Mouse (Mus musculus) lung, embryonic 14.5 days (tissue): ENCODE measurements around the gene Ablim1. TPM values are rescaled to one million over a fixed set of nuclear protein-coding genes. Genes with fewer than 3 reads are reported as not detected.

Experiments used
- ATAC-seq: fragments of 200-750 bp; cut with Nextera tagmentation; 2 replicates; pipeline ENCODE4 v1.8.0; 2017; ENCODE audit warnings: mild to moderate bottlenecking, moderate TSS enrichment, moderate library complexity; ENCODE audit not compliant: insufficient read depth
- DNase-seq: peaks from one replicate; pipeline ENCODE4 v3.0.0-alpha.2; 2015
- H3K27ac ChIP-seq: fragments of 300-500 bp; sonication (generic); 2 replicates; pipeline ENCODE4 v1.5.1; 2014; ENCODE audit warnings: low read depth, mild to moderate bottlenecking, moderate library complexity
- H3K27me3 ChIP-seq: fragments of 300-500 bp; sonication (generic); 2 replicates; pipeline ENCODE4 v1.6.1; 2014; ENCODE audit warnings: low read length, control low read depth; ENCODE audit not compliant: insufficient read depth
- H3K36me3 ChIP-seq: fragments of 300-500 bp; sonication (generic); 2 replicates; pipeline ENCODE4 v1.6.1; 2014; ENCODE audit warnings: control low read depth; ENCODE audit not compliant: insufficient read depth
- H3K4me1 ChIP-seq: fragments of 300-500 bp; sonication (generic); 2 replicates; pipeline ENCODE4 v1.6.1; 2014; ENCODE audit warnings: antibody characterized with exemption, control low read depth; ENCODE audit not compliant: insufficient read depth
- H3K4me2 ChIP-seq: fragments of 300-500 bp; sonication (generic); 2 replicates; pipeline ENCODE4 v1.6.1; 2014; ENCODE audit warnings: mild to moderate bottlenecking
- H3K4me3 ChIP-seq: fragments of 300-500 bp; sonication (generic); 2 replicates; pipeline ENCODE4 v1.5.1; 2014; ENCODE audit warnings: low read depth, low read length
- H3K9ac ChIP-seq: fragments of 300-500 bp; sonication (generic); 2 replicates; pipeline ENCODE4 v1.6.1; 2014
- H3K9me3 ChIP-seq: fragments of 300-500 bp; sonication (generic); 2 replicates; pipeline ENCODE4 v1.6.1; 2016; ENCODE audit warnings: low read depth, low read length, control low read depth
- CTCF ChIP-seq: IDR thresholded peaks from 2 replicates; pipeline ENCODE4 v1.5.1; 2016; ENCODE audit warnings: antibody characterized with exemption, low read depth
- whole genome bisulfite sequencing: fragments of 180-500 bp; shearing (Covaris S2); extraction: QIAGEN DNeasy Blood & Tissue Kit; methylation state at CpG from one replicate; pipeline ENCODE4 v1.1.7; 2014; 5-methylcytosine and 5-hydroxymethylcytosine counted together
- polyA plus RNA-seq: library from polyadenylated mRNA; unstranded; fragments of >200 nt; fragmentation: Nextera tagmentation; extraction: Ambion mirVana; gene quantifications from 2 replicates; pipeline ENCODE4 v1.2.1, GENCODE M21; 2014

The Ablim1 gene
- polyA plus RNA-seq, 1 experiment from 2014 or later: 39.9 TPM

GRCm38 (mm10) chr19:57267531-57267930, 47.2 kb downstream of the Ablim1 start:
- WGBS: 59% methylated on average over 5 of the region's 5 CpGs
- H3K27me3 ChIP-seq: no peaks in the 10 kb centered on the region
- H3K36me3 ChIP-seq: no peaks in the 10 kb centered on the region

GRCm38 (mm10) chr19:57266374-57267085, 48.2 kb downstream of the Ablim1 start:
- Histone ChIP-seq H3K36me3 (no peaks in the 10 kb centered on the region), H3K27me3 (no peaks in the 10 kb centered on the region), H3K9ac (no peak overlapping the region), H3K27ac (no peak overlapping the region), H3K4me1 (no peaks in the 10 kb centered on the region), H3K9me3 (no peaks in the 10 kb centered on the region), H3K4me3 (no peak overlapping the region), H3K4me2 (no peak overlapping the region)
- ATAC-seq (no peak), DNase-seq (no peak)
- 55% methylated on average over 10 of the region's 10 CpGs for WGBS
- TF ChIP-seq CTCF: no peak

More at GRCm38 (mm10) chr19:57267531-57267930, 47.2 kb downstream of the Ablim1 start:
- Histone ChIP-seq H3K9ac (no peak overlapping the region), H3K4me3 (no peak overlapping the region), H3K4me1 (no peaks in the 10 kb centered on the region), H3K4me2 (no peak overlapping the region), H3K27ac (no peak overlapping the region), H3K9me3 (no peaks in the 10 kb centered on the region)
- DNase-seq (no peak), ATAC-seq (no peak)
- TF ChIP-seq CTCF: no peak

- 0 out of 2 replicates have a peak overlapping the region, but pooled peaks have one; percentile 16 for H3K27ac ChIP-seq
- H3K4me2 ChIP-seq: no peak overlapping the region
- no peak overlapping the region for H3K9ac ChIP-seq
- no peaks in the 10 kb centered on the region for H3K9me3 ChIP-seq
- H3K36me3 ChIP-seq: no peaks in the 10 kb centered on the region
- no peaks in the 10 kb centered on the region for H3K4me1 ChIP-seq
- no peak for TF ChIP-seq CTCF
- 22% methylated on average over 15 of the region's 15 CpGs for WGBS
- ATAC-seq (peak; percentile 85), DNase-seq (peak; percentile 89)
- no peak overlapping the region for H3K4me3 ChIP-seq
- no peaks in the 10 kb centered on the region for H3K27me3 ChIP-seq
These were observed 50.3 kb downstream of the Ablim1 start for GRCm38 (mm10) chr19:57264296-57264947.

GRCm38 (mm10) chr19:57257801-57258200, 56.9 kb downstream of the Ablim1 start:
- Histone ChIP-seq H3K9ac (no peak overlapping the region), H3K27ac (no peak overlapping the region), H3K4me1 (peaks cover 7% of the 10 kb centered on the region; the same call in 1 of the 2 replicates), H3K4me3 (no peak overlapping the region), H3K27me3 (no peaks in the 10 kb centered on the region), H3K4me2 (no peak overlapping the region), H3K9me3 (no peaks in the 10 kb centered on the region), H3K36me3 (no peaks in the 10 kb centered on the region)
- WGBS: 55% methylated on average over 12 of the region's 12 CpGs
- no peak for TF ChIP-seq CTCF
- no peak for DNase-seq
- no peak for ATAC-seq

GRCm38 (mm10) chr19:57256666-57257065, 58.1 kb downstream of the Ablim1 start:
- TF ChIP-seq CTCF: no peak
- Histone ChIP-seq H3K4me3 (no peak overlapping the region), H3K4me2 (no peak overlapping the region), H3K9me3 (no peaks in the 10 kb centered on the region), H3K4me1 (peaks cover 11% of the 10 kb centered on the region), H3K27me3 (no peaks in the 10 kb centered on the region), H3K9ac (no peak overlapping the region), H3K27ac (no peak overlapping the region), H3K36me3 (no peaks in the 10 kb centered on the region)
- WGBS: 17% methylated on average over 9 of the region's 9 CpGs
- ATAC-seq: no peak
- DNase-seq: peak; percentile 63

GRCm38 (mm10) chr19:57255157-57255556, 59.6 kb downstream of the Ablim1 start:
- no peak overlapping the region for H3K9ac ChIP-seq
- H3K36me3 ChIP-seq: no peaks in the 10 kb centered on the region
- no peak overlapping the region for H3K4me2 ChIP-seq
- H3K4me3 ChIP-seq: no peak overlapping the region
- ATAC-seq (peak; percentile 47; the same call in 1 of the 2 replicates), DNase-seq (peak; percentile 75)
- WGBS: 74% methylated on average over 8 of the region's 8 CpGs
- no peaks in the 10 kb centered on the region for H3K27me3 ChIP-seq
- no peaks in the 10 kb centered on the region for H3K9me3 ChIP-seq
- H3K27ac ChIP-seq: no peak overlapping the region
- TF ChIP-seq CTCF: peak; percentile 76
- peaks cover 12% of the 10 kb centered on the region for H3K4me1 ChIP-seq

GRCm38 (mm10) chr19:57252692-57253448, 61.8 kb downstream of the Ablim1 start:
- WGBS: 39% methylated on average over 9 of the region's 9 CpGs
- DNase-seq: no peak
- no peaks in the 10 kb centered on the region for H3K9me3 ChIP-seq
- peak; percentile 26; the same call in 1 of the 2 replicates for ATAC-seq
- H3K4me1 ChIP-seq: peaks cover 12% of the 10 kb centered on the region
- no peak overlapping the region for H3K4me2 ChIP-seq
- no peak overlapping the region for H3K27ac ChIP-seq
- TF ChIP-seq CTCF: no peak
- H3K9ac ChIP-seq: no peak overlapping the region
- H3K36me3 ChIP-seq: no peaks in the 10 kb centered on the region
- H3K4me3 ChIP-seq: no peak overlapping the region
- no peaks in the 10 kb centered on the region for H3K27me3 ChIP-seq
